Mouse (Mus musculus) T-helper 1 cell (primary cell): ENCODE results near the gene Magee1.
"Not testable (repeated sequence)": the region's sequence is repeated elsewhere in the genome, so short reads cannot be mapped to it uniquely, and the experiment has no call there.

Experiments used
- in situ Hi-C: fragments of 300-600 bp; cut with MboI, MseI; formaldehyde crosslinking; loops from one replicate; pipeline ENCODE4 v1.15.1; 2025; ENCODE audit warnings: high pct_unique_total_duplicates

The Magee1 gene

DNA sequence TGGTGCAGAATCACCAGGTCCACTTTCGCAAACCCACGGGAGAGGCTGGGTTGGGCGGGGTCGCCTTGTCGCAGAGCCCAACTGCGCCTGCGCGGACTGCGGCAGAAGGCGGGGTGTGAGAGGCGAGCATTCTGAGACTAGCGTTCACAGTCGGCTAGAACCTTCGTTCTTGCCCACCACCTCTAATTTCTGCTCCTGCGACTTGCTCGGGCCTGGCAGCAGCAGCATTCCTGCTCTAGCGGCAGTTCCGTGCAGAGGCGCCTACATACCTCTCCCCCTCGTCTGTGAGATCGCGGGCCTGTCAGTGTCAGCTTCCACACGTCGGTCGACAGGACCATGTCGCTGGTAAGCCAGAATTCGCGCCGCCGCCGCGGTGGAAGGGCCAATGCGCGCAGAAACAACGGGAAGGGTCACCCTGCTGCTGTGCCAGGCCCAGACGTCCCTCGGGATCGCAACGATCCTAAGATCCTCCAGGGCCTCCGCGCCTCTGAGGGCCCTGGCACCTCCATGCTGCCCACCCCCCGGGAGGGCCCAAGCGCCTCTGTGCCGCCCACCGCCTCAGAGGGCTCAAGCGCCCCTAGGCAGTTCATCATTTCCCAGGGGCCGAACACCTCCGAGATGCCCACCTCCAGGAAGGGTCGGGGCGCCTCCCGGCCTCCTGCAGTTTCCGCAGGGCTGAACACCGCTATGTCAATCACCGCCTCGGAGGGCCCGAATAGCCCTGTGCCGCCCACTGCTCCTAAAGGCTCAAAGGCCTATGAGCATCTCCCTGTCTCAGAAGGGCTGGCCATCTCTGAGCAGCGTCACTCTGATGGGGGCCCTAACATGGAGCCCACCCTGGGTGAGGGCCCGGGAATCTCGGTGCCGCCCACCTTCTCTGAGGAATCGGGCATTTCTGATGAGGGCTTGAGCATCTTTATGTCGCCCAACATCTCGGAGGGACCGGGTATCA is at the start of gene Magee1:
Gene Magee1, plus strand, starts transcription at position 104 of the 952 bp plus-strand sequence.
- in situ Hi-C loops, result no loop called here

- in situ Hi-C loops, result no loop called here
Observed at GRCm38 (mm10) chrX:105079151-105079550, 41.0 kb upstream of the Magee1 start.

DNA sequence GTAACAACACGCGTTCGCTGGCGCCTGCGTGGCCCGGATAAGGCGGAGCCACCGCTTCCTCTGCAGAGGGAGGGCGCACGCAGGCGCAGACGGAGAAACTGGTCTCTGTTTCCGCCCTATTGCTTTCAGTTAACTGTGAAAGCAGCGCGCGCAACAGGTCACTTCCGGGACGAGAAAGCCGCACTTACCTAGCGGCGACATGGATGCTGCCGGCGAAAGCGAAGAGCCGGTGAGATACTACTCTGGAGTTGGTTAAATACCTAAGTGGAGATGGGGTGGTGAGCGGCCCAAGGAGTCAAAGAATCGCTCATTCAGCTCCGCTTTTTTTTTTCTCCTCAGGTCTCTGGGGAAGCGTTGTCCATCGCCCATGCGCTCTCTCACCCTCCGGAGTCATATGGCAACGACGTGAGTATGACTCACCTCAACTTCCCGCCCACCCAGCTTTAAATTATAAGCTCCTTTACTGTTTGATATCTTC is 40.5 kb upstream of the Magee1 start, which contains the start of gene Pbdc1:
Gene Pbdc1, plus strand, starts transcription at position 142 of the 478 bp plus-strand sequence.
- in situ Hi-C loops, result no loop called here

DNA sequence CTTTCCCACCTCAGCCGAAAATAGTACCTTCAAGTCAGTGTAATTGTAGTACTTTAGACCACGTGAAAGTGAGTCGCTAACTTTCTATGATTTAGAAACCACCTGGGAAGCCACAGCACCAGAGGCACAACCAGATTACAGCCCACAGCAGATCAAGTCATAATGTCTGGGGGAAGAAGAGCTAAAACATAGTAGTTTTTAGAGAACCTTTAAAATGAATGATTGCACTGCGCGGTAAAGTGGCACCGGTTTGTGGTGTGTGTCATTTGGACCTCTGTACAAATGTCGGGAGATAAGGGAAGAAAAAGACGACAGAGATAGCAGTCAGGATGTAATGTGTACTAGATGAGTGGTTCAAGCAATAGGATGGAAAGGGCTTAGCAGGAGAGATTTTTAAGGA is 40.1 kb upstream of the Magee1 start:
- in situ Hi-C loops, result no loop called here

DNA sequence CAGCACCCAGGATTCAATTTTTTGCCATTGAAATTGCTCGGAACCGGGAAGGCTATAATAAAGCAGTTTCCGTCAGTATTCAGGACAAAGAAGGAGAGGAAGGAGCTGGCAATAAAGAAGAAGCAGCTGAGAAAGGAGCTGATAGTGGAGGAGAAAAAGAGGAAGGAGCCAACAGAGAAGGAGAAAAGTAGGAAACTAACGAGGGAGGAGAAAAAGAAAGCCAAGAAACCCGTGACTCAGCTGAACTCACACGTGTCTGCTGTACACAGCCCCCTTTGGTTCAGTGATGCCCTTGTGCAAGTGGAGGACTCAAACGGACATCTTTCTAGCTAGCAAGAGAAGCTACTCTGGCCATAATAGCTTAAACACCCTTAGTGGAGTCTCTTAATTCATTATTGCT is 37.2 kb upstream of the Magee1 start:
- in situ Hi-C loops, result not testable (repeated sequence)

DNA sequence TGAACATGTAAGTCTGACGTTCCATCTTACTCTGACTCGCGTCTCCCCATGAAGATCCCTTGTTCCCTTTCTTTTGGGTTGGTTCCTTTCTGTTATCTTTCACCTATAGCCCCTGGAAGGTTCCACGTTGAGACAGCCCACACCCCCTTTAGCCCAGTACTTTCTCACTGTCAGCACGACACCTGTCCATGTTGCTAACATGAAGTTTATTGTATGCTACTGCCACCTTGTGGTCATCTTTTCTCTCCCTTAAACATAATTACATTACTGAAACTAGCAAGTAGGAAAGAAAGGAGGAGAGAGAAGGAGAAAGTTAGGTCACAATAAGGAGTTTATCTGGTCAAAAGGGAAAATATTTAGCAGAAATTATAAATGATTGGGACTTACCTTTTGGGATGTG is 16.0 kb upstream of the Magee1 start:
- in situ Hi-C loops, result no loop called here

DNA sequence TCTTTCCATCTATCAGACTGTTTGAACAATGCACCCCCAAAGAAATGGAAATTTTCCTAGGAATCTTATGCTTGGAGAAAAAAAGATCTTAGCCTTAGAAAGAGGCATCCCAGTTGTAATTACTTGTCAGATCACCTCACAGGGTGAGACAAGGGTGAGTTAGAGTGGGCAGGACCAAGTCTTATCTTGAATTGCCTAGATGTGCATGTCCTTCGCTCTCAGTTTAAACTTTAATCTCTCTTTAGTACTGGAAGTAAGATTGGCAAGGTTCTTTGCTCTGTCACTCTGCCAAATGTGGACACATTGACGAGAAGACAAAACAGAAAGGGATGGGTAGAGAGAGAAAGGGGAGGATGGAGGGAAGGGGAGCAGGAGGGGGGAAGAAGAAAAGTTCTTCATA is 5.2 kb upstream of the Magee1 start:
- in situ Hi-C loops, result no loop called here

DNA sequence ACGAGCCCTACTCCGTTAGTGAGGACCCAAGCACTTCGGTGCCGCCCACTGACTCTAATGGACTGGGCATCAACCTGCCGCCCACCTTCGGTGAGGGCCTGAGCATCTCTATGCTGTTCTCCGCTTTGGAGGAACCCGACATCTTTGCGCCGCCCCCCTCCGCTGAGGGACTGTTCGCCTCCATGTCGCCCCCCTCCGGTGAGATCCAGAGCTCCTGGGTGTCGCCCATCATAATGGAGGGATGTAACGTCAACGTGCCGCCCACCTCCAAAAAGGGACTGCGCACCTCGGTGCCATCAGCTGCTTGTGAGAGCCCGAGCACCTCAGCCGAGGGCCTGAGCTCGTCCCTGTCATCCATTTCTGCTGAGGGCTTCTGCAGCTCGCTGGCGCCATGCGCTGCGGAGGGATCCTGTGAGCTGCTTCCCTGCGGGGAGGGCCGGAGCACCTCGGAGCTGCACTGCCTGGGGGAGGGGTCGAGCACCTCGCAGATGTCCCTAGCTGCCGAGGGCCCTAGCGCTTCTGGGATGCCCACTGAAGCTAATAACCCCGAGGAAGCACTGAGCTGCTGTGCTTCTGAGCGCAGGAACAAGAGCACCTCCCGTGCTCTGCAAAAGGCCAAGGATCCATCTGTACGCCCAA is 1.2 kb downstream of the Magee1 start:
- in situ Hi-C loops, result no loop called here

DNA sequence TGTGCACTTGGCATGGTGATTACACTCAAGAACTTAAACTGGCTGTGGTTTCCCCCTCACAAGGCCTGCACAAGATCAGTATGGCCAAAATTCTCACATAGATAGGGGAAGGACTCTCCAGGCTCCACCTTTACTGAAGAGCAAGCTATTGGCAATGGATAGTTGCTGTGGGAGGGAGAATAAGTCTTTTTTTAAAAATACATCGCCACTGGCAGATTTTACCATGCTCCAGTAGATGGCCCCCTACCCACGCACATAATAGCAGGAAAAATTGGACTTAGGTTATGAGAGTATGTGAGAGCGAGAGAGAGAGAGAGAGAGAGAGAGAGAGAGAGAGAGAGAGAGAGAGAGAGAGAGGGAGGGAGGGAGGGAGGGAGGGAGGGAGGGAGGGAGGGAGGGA is 4.7 kb downstream of the Magee1 start:
- in situ Hi-C loops, result no loop called here

DNA sequence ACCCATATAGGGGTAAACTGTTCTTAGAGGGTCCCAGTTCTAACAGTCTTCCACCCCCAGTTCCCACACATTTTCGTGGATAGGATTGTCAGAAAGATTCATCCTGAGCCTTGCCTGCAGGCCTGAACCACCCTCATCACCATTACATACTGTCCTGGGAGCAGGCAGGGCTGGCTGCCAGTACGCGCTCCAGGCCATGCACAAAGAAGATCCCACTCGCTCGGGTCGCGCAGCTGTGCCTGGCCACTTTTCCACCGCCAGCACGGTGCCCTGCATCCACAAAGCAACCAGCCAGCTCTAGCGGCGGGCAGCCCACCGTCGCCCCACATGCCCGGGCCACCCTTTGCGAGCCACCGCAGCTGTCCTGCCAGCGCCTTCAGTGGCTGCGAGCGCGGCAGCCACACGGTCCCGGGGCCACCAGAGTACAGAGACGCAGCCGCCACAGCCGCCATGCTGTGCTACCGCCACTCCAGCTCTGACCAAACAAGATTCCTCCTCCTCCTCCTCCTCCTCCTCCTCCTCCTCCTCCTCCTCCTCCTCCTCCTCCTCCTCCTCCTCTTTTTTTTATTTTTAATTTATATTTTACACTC is 31.8 kb downstream of the Magee1 start:
- in situ Hi-C loops, result no loop called here

GRCm38 (mm10) chrX:105165007-105165406 is 44.8 kb downstream of the Magee1 start:
- in situ Hi-C loops, result loop anchor here (5.0 kb wide), 1 partner anchor 622 kb away; no protein-coding TSS in a partner anchor

DNA sequence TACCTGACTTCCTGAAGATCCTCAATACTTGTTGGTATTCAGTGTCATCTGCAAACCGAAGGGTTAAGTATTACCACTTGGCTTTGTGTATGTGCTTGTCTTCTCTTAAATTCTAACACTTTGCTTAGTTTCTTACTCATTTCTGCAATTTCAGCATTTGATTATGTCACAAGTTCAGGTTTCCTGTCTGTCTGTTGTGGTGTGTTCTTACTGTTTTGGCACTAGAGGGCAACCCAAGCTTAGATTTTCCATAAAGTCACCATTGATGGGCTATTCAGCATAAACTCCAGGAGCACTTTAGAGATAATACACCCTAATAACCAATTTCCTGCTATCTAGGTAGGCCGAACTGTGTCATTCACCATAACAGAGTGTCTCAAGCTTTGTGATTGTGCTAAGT is 47.0 kb downstream of the Magee1 start:
- in situ Hi-C loops, result loop anchor here (5.0 kb wide), 1 partner anchor 620 kb away; no protein-coding TSS in a partner anchor
